Mouse (Mus musculus) hindbrain, embryonic 14.5 days (tissue): ENCODE results near the gene Gria4. TPM values are rescaled to one million over a fixed set of nuclear protein-coding genes. Genes with fewer than 3 reads are reported as not detected.
A peak's percentile ranks its signal among the peaks of the same experiment; 100 is the strongest.

Source experiments
- ATAC-seq: fragments of 200-750 bp; cut with Nextera tagmentation; 2 replicates; pipeline ENCODE4 v1.8.0; 2017; ENCODE audit warnings: moderate number of reproducible peaks, mild to moderate bottlenecking, moderate TSS enrichment, moderate library complexity; ENCODE audit not compliant: low FRiP score
- DNase-seq: peaks from one replicate; pipeline ENCODE4 v3.0.0-alpha.2; 2015; ENCODE audit warnings: low spot score
- H3K27ac ChIP-seq: fragments of 300-500 bp; sonication (generic); 2 replicates; pipeline ENCODE4 v1.5.1; 2014; ENCODE audit warnings: mild to moderate bottlenecking, moderate library complexity
- H3K27me3 ChIP-seq: fragments of 300-500 bp; sonication (generic); 2 replicates; pipeline ENCODE4 v1.6.1; 2014; ENCODE audit warnings: mild to moderate bottlenecking, low read length, mixed read lengths; ENCODE audit not compliant: control insufficient read depth, insufficient read depth
- H3K36me3 ChIP-seq: fragments of 300-500 bp; sonication (generic); replicated peaks from 2 replicates; pipeline ENCODE4 v1.6.1; 2014; ENCODE audit not compliant: control insufficient read depth, insufficient read depth
- H3K4me1 ChIP-seq: fragments of 300-500 bp; sonication (generic); replicated peaks from 2 replicates; pipeline ENCODE4 v1.6.1; 2014; ENCODE audit warnings: antibody characterized with exemption, low read length, mixed read lengths; ENCODE audit not compliant: control insufficient read depth, insufficient read depth
- H3K4me2 ChIP-seq: fragments of 300-500 bp; sonication (generic); replicated peaks from 2 replicates; pipeline ENCODE4 v1.6.1; 2014; ENCODE audit warnings: mild to moderate bottlenecking, moderate library complexity
- H3K4me3 ChIP-seq: fragments of 300-500 bp; sonication (generic); replicated peaks from 2 replicates; pipeline ENCODE4 v1.5.1; 2014; ENCODE audit warnings: mild to moderate bottlenecking, low read length
- H3K9ac ChIP-seq: fragments of 300-500 bp; sonication (generic); 2 replicates; pipeline ENCODE4 v1.6.1; 2014
- H3K9me3 ChIP-seq: fragments of 300-500 bp; sonication (generic); 2 replicates; pipeline ENCODE4 v1.6.1; 2016; ENCODE audit warnings: low read length; ENCODE audit not compliant: control insufficient read depth
- WGBS: fragments of 180-500 bp; shearing (Covaris S2); extraction: QIAGEN DNeasy Blood & Tissue Kit; methylation state at CpG from one replicate; pipeline ENCODE4 v1.1.7; 2014; 5-methylcytosine and 5-hydroxymethylcytosine counted together
- polyA plus RNA-seq: library from polyadenylated mRNA; unstranded; fragments of >200 nt; fragmentation: Nextera tagmentation; extraction: Ambion mirVana; gene quantifications from 2 replicates; pipeline ENCODE4 v1.2.1, GENCODE M21; 2014

Gene Gria4
- polyA plus RNA-seq, 1 experiment from 2014 or later, result 48.7 TPM

GRCm38 (mm10) chr9:4513796-4514562 is 282.1 kb downstream of the Gria4 start:
- DNase-seq, result peak; percentile 40
- H3K27me3 ChIP-seq, result no peaks in the 10 kb centered on the region
- ATAC-seq, result peak; percentile 65
- H3K27ac ChIP-seq, result peak overlapping the region; percentile 67
- no peak overlapping the region for H3K4me3 ChIP-seq
- H3K4me1 ChIP-seq, result peaks cover 14% of the 10 kb centered on the region; the same call in 1 of the 2 replicates
- no peaks in the 10 kb centered on the region for H3K9me3 ChIP-seq
- H3K4me2 ChIP-seq, result no peak overlapping the region
- H3K36me3 ChIP-seq, result no peaks in the 10 kb centered on the region
- H3K9ac ChIP-seq, result no peak overlapping the region

- Histone ChIP-seq H3K36me3 (no peaks in the 10 kb centered on the region), H3K9ac (no peak overlapping the region), H3K4me2 (no peak overlapping the region), H3K27me3 (no peaks in the 10 kb centered on the region), H3K27ac (no peak overlapping the region), H3K9me3 (no peaks in the 10 kb centered on the region), H3K4me3 (no peak overlapping the region), H3K4me1 (no peaks in the 10 kb centered on the region)
- no peak for ATAC-seq
- DNase-seq, result no peak
- 96% methylated on average over 3 of the region's 3 CpGs for WGBS
Observed at GRCm38 (mm10) chr9:4506086-4506485, 289.9 kb downstream of the Gria4 start.

GRCm38 (mm10) chr9:4505087-4505486 is 290.9 kb downstream of the Gria4 start:
- no peaks in the 10 kb centered on the region for H3K27me3 ChIP-seq
- H3K4me3 ChIP-seq, result no peak overlapping the region
- no peak overlapping the region for H3K9ac ChIP-seq
- H3K27ac ChIP-seq, result no peak overlapping the region
- ATAC-seq, result no peak
- H3K9me3 ChIP-seq, result no peaks in the 10 kb centered on the region
- no peak for DNase-seq
- H3K36me3 ChIP-seq, result no peaks in the 10 kb centered on the region
- WGBS, result 0% methylated on average over 1 of the region's 1 CpGs
- no peak overlapping the region for H3K4me2 ChIP-seq
- no peaks in the 10 kb centered on the region for H3K4me1 ChIP-seq

- H3K9ac ChIP-seq, result no peak overlapping the region
- H3K9me3 ChIP-seq, result peaks cover 15% of the 10 kb centered on the region
- DNase-seq (no peak), ATAC-seq (no peak)
- whole genome bisulfite sequencing, result 94% methylated on average over 2 of the region's 2 CpGs
- no peaks in the 10 kb centered on the region for H3K4me1 ChIP-seq
- no peak overlapping the region for H3K4me2 ChIP-seq
- no peaks in the 10 kb centered on the region for H3K36me3 ChIP-seq
- H3K27ac ChIP-seq, result no peak overlapping the region
- H3K27me3 ChIP-seq, result no peaks in the 10 kb centered on the region
- H3K4me3 ChIP-seq, result no peak overlapping the region
Observed at GRCm38 (mm10) chr9:4486428-4486827, 309.6 kb downstream of the Gria4 start.

- ATAC-seq (peak; percentile 66; the same call in 1 of the 2 replicates), DNase-seq (no peak)
- H3K4me3 ChIP-seq, result no peak overlapping the region
- no peaks in the 10 kb centered on the region for H3K27me3 ChIP-seq
- no peak overlapping the region for H3K4me2 ChIP-seq
- H3K27ac ChIP-seq, result no peak overlapping the region
- H3K9me3 ChIP-seq, result peaks cover 9% of the 10 kb centered on the region; the same call in 1 of the 2 replicates
- no peaks in the 10 kb centered on the region for H3K4me1 ChIP-seq
- WGBS, result 60% methylated on average over 2 of the region's 2 CpGs
- no peak overlapping the region for H3K9ac ChIP-seq
- no peaks in the 10 kb centered on the region for H3K36me3 ChIP-seq
Observed at GRCm38 (mm10) chr9:4484502-4484901, 311.5 kb downstream of the Gria4 start.

GRCm38 (mm10) chr9:4470791-4471190 is 325.2 kb downstream of the Gria4 start:
- no peak overlapping the region for H3K27ac ChIP-seq
- ATAC-seq, result no peak
- no peak for DNase-seq
- H3K4me2 ChIP-seq, result no peak overlapping the region
- WGBS, result 68% methylated on average over 2 of the region's 2 CpGs
- no peaks in the 10 kb centered on the region for H3K4me1 ChIP-seq
- no peak overlapping the region for H3K9ac ChIP-seq
- no peaks in the 10 kb centered on the region for H3K9me3 ChIP-seq
- H3K4me3 ChIP-seq, result no peak overlapping the region
- H3K27me3 ChIP-seq, result no peaks in the 10 kb centered on the region
- no peaks in the 10 kb centered on the region for H3K36me3 ChIP-seq

GRCm38 (mm10) chr9:4459456-4460070 is 336.5 kb downstream of the Gria4 start:
- Histone ChIP-seq H3K9me3 (no peaks in the 10 kb centered on the region), H3K4me2 (no peak overlapping the region), H3K27ac (no peak overlapping the region), H3K4me1 (no peaks in the 10 kb centered on the region), H3K9ac (no peak overlapping the region), H3K4me3 (no peak overlapping the region), H3K27me3 (no peaks in the 10 kb centered on the region), H3K36me3 (peaks cover 11% of the 10 kb centered on the region; the same call in 1 of the 2 replicates)
- ATAC-seq (no peak), DNase-seq (no peak)
- 63% methylated on average over 1 of the region's 1 CpGs for WGBS

GRCm38 (mm10) chr9:4458193-4458592 is 337.8 kb downstream of the Gria4 start:
- Histone ChIP-seq H3K27me3 (no peaks in the 10 kb centered on the region), H3K4me3 (no peak overlapping the region), H3K36me3 (peaks cover 11% of the 10 kb centered on the region; the same call in 1 of the 2 replicates), H3K9me3 (no peaks in the 10 kb centered on the region), H3K9ac (no peak overlapping the region), H3K4me2 (no peak overlapping the region), H3K4me1 (no peaks in the 10 kb centered on the region), H3K27ac (no peak overlapping the region)
- ATAC-seq, result no peak
- 90% methylated on average over 1 of the region's 1 CpGs for WGBS
- DNase-seq, result no peak

GRCm38 (mm10) chr9:4457644-4458043 is 338.4 kb downstream of the Gria4 start:
- WGBS, result 91% methylated on average over 1 of the region's 1 CpGs
- H3K4me1 ChIP-seq, result no peaks in the 10 kb centered on the region
- H3K4me3 ChIP-seq, result no peak overlapping the region
- no peaks in the 10 kb centered on the region for H3K9me3 ChIP-seq
- no peak overlapping the region for H3K27ac ChIP-seq
- no peak overlapping the region for H3K9ac ChIP-seq
- H3K4me2 ChIP-seq, result no peak overlapping the region
- no peaks in the 10 kb centered on the region for H3K27me3 ChIP-seq
- peaks cover 11% of the 10 kb centered on the region; the same call in 1 of the 2 replicates for H3K36me3 ChIP-seq
- ATAC-seq (no peak), DNase-seq (no peak)
